Mouse (Mus musculus) NIH3T3 (cell line): ENCODE results near the gene Ltbp4.

Source experiments
- DNase-seq: peaks from one replicate; pipeline ENCODE4 v3.0.0-alpha.2; 2012; ENCODE audit warnings: low read depth

Ltbp4 gene

GRCm38 (mm10) chr7:27327500-27327899 is 10.0 kb downstream of the Ltbp4 start:
- DNase-seq: no peak

- no peak for DNase-seq
These were observed 11.2 kb downstream of the Ltbp4 start for GRCm38 (mm10) chr7:27326101-27326880.

GRCm38 (mm10) chr7:27325697-27326096 is 11.8 kb downstream of the Ltbp4 start:
- DNase-seq: no peak

- DNase-seq: no peak
These were observed 12.6 kb downstream of the Ltbp4 start for GRCm38 (mm10) chr7:27324928-27325327.

GRCm38 (mm10) chr7:27324161-27324560 is 13.3 kb downstream of the Ltbp4 start:
- no peak for DNase-seq

GRCm38 (mm10) chr7:27323001-27323400 is 14.5 kb downstream of the Ltbp4 start:
- no peak for DNase-seq

- no peak for DNase-seq
These were observed 15.2 kb downstream of the Ltbp4 start for GRCm38 (mm10) chr7:27322291-27322690.

- no peak for DNase-seq
These were observed 18.1 kb downstream of the Ltbp4 start for GRCm38 (mm10) chr7:27319411-27319810.

GRCm38 (mm10) chr7:27315958-27316357 is 21.5 kb downstream of the Ltbp4 start:
- no peak for DNase-seq

GRCm38 (mm10) chr7:27314393-27314792 is 23.1 kb downstream of the Ltbp4 start:
- DNase-seq: no peak

- no peak for DNase-seq
These were observed 25.7 kb downstream of the Ltbp4 start for GRCm38 (mm10) chr7:27311651-27312284.

GRCm38 (mm10) chr7:27310996-27311535 is 26.4 kb downstream of the Ltbp4 start:
- no peak for DNase-seq

- DNase-seq: no peak
These were observed 27.2 kb downstream of the Ltbp4 start for GRCm38 (mm10) chr7:27310306-27310705.

- no peak for DNase-seq
These were observed 27.7 kb downstream of the Ltbp4 start for GRCm38 (mm10) chr7:27309832-27310231.

- DNase-seq: no peak
These were observed 28.5 kb downstream of the Ltbp4 start for GRCm38 (mm10) chr7:27308821-27309549.

- DNase-seq: no peak
These were observed 29.9 kb downstream of the Ltbp4 start for GRCm38 (mm10) chr7:27307551-27307950.

GRCm38 (mm10) chr7:27306161-27307160 is 31.0 kb downstream of the Ltbp4 start:
- peak; percentile 44 for DNase-seq

- DNase-seq: no peak
These were observed 32.3 kb downstream of the Ltbp4 start for GRCm38 (mm10) chr7:27305091-27305730.

- peak; percentile 30 for DNase-seq
These were observed 35.3 kb downstream of the Ltbp4 start for GRCm38 (mm10) chr7:27302172-27302571.

- no peak for DNase-seq
These were observed 36.7 kb downstream of the Ltbp4 start for GRCm38 (mm10) chr7:27300801-27301200.

- DNase-seq: no peak
These were observed 37.1 kb downstream of the Ltbp4 start for GRCm38 (mm10) chr7:27300351-27300750.
